Mouse (Mus musculus) spleen, postnatal 14 days (tissue): ENCODE measurements around the gene Wnk2.

ENCODE experiments used
- DNase-seq, 2 experiments: peaks; one replicate each; pipeline ENCODE4 v3.0.0; 2021 to 2022; ENCODE audit warnings: low spot score in 2 of 2

Gene Wnk2

DNA sequence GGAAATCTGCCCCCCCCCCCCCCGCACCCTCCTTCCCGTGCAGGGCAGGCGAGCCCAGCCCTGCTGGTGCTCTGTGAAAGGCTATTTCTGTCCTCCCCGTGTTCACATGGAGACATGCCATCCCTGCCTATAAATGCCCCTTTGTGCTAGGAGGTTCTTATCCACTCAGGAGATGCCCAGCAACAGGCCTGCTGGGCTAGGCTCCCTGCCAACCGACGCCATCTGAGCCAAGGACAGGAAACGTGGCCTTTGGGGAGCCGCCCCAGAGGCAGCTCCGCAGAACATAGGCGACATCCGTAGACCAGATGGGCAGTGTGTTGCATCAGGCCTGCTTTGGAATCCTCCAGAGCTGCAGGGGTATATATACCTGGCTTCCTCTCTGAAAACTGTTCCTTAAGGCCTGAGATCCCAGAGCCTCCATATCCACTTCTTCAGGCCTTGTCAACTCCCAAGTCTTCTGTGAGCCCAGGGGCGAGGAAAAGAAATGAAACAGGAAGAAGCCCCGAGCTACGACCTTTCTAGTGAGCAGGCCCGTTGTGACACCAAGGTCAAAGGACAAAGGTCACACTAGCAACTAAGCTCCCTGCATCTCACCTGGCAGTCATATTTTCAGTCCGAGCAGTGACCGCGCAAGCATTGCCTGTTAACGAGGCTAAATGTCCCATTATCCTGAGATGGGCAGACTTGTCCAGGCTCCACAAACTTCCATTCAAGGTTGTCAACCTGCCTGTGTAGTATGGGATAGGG, 31.2 kb upstream of the Wnk2 start:
- no peak for DNase-seq

GRCm38 (mm10) chr13:49175509-49175908, 27.7 kb upstream of the Wnk2 start:
- no peak for DNase-seq

DNA sequence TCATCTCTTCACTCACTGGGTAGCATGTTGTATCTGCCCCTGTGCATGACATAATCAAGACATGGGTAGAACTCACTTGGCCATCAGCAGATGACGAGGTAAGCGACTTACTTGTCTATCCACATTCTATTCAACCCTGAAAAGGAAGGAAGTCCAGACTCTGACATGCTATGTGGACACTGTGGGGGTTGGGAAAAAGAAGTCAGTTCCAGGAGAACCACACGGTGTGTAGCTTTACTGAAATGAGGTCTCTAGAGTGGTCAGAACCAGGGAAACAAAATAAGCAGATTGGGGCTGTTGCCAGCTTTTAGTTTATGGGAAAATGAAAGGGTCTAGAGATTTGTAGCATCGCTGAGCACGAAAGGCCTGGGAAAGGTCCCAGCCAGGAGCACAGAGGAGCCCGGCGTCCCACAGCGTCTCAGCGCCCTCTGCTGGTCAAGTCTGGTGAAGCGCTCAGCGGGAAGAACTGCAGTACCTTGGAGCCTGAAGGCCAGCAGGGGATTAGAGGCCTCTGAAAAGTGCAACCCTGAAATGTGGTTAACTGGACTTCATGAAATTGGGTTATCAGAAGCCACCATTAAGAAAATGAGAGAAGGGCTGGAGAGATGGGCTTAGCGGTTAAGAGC, 25.3 kb upstream of the Wnk2 start:
- DNase-seq, result peak; percentile 60 to 73

DNA sequence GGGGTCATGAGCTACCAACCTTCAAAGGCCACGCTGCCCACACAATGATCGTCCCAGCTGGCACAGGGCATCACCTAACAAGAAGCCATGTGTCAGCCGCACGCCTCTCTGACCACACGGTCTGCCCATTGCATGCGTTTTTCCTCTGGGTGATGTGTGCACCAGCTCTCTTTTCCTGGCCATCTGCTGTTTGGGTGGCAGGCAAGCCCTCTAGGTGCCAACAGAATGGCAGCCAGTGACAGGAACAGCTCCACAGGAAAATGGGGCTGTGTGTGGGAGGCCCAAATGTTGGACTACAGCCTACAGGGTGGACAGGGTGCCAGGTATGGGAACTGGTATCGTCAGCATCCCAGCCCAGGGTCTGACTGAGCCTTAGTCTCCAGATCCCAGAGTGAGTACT, 24.5 kb upstream of the Wnk2 start:
- DNase-seq, result no peak

GRCm38 (mm10) chr13:49171729-49172128, 23.9 kb upstream of the Wnk2 start:
- DNase-seq, result no peak

- DNase-seq, result no peak
Observed at GRCm38 (mm10) chr13:49170623-49171022, 22.8 kb upstream of the Wnk2 start.

- peak; percentile 48 to 72 for DNase-seq
Observed at GRCm38 (mm10) chr13:49169448-49170207, 21.8 kb upstream of the Wnk2 start.

DNA sequence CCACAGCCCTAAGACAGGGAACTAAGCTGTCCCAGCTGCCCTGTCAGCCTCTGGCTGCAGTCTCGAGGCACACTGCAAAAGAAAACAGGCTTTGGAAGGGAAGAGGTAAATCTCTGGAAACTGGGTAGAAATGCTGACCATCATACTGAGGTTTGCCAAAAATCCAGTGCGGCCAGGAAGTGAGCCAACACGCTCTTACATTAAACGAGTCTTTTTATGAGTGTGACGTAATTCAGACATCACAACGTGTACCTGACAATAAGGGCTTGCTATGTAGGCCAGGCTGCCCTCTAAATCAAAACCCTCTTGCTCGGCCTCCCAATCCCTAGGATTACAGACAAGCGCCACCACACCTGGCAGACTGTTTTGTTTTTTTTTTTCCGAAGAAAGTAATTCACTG, 19.3 kb upstream of the Wnk2 start:
- no peak for DNase-seq

GRCm38 (mm10) chr13:49163645-49164044, 15.8 kb upstream of the Wnk2 start:
- DNase-seq, result no peak

- no peak for DNase-seq
Observed at GRCm38 (mm10) chr13:49162722-49163121, 14.9 kb upstream of the Wnk2 start.

DNA sequence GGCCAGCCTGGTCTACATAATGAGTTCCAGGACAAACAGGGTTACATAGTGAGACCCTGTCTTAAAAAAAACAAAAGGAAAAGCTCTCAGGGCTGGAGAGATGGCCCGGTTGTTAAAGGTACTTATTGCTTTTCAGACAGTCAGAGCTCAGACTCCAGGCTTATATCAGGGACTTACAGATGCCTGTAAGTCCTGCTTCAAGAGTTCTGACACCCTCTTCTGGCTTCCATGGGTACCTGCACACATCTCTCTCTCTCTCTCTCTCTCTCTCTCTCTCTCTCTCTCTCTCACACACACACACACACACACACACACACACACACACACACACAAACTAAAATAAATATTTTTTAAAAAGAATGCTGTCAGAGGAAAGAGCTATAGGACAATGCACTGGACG, 13.4 kb upstream of the Wnk2 start:
- DNase-seq, result no peak

- no peak for DNase-seq
Observed at GRCm38 (mm10) chr13:49158040-49158713, 10.4 kb upstream of the Wnk2 start.

- DNase-seq, result no peak
Observed at GRCm38 (mm10) chr13:49156645-49157044, 8.8 kb upstream of the Wnk2 start.

- DNase-seq, result no peak
Observed at GRCm38 (mm10) chr13:49154621-49155020, 6.8 kb upstream of the Wnk2 start.

DNA sequence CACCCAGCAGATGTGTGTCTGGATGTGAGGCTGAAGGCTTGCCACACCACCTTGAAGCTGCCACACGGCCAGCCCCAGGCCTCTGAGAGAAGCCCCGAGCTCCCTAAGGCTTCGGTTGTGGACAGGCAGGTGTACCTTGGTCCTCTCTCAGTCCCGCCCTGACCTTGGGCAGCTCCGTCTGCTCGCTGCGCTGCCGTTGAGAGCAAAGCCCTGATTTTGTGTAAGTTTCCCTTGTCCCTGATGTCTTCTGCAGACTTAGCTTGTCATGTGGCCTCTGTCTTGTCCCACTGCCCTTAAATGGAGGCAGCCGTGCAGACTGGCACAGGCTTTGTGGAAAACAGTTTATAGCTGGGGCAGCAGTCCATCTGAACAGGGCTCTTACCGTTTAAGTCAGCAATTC, 6.2 kb upstream of the Wnk2 start:
- DNase-seq, result no peak

GRCm38 (mm10) chr13:49148687-49149086, 873 bp upstream of the Wnk2 start:
- no peak for DNase-seq

GRCm38 (mm10) chr13:49147007-49147857, 582 bp downstream of the Wnk2 start:
- no peak for DNase-seq

GRCm38 (mm10) chr13:49146698-49147006, 1.2 kb downstream of the Wnk2 start:
- DNase-seq, result no peak

GRCm38 (mm10) chr13:49146040-49146697, 1.6 kb downstream of the Wnk2 start:
- DNase-seq, result no peak

DNA sequence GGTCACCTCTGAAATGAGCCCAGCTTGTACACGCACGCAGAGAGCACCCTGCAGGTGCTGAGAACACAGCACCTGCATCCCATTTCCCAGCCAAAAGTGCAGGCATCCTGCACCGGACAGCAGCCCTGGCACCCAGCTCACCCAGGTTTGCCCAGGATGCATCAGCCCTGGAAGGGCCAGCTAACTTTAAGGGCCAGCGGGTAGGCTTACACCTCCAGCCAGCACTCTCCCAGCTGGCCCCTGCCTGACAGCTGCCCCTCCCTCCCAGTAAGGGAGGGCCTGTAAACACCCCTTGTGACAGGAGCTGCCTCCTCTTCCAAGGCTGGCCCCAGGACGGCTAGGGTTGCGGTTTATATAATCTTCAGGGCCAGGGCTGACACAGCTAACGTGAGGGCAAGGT, 2.4 kb downstream of the Wnk2 start:
- DNase-seq, result no peak

GRCm38 (mm10) chr13:49144451-49144850, 3.4 kb downstream of the Wnk2 start:
- DNase-seq, result no peak
